Mouse (Mus musculus) urinary bladder, postnatal 36 days (tissue): ENCODE results near the gene Rab9b.

Experiments
- DNase-seq, 2 experiments: peaks; one replicate each; pipeline ENCODE4 v3.0.0; 2022; ENCODE audit warnings: low spot score in 2 of 2, mixed read lengths in 1 of 2

The Rab9b gene

GRCm38 (mm10) chrX:136868061-136869040, at the start of gene Rab9b:
Gene Rab9b (minus strand): TSS chrX:136868755.
- DNase-seq = no peak

- DNase-seq = no peak
These were observed 35.8 kb upstream of the Rab9b start for GRCm38 (mm10) chrX:136904369-136904768.

- DNase-seq = no peak
These were observed 27.2 kb upstream of the Rab9b start for GRCm38 (mm10) chrX:136895757-136896156.

GRCm38 (mm10) chrX:136850300-136850699, 18.3 kb downstream of the Rab9b start:
- no peak for DNase-seq

GRCm38 (mm10) chrX:136828610-136829009, 39.9 kb downstream of the Rab9b start:
- DNase-seq = no peak

- no peak for DNase-seq
These were observed 43.5 kb downstream of the Rab9b start for GRCm38 (mm10) chrX:136825016-136825415.

GRCm38 (mm10) chrX:136822371-136822770, 46.2 kb downstream of the Rab9b start, which contains the start of gene Plp1:
Gene Plp1 (plus strand): TSS chrX:136822671.
- DNase-seq = no peak

- peak; percentile 60 to 62 for DNase-seq
These were observed 48.3 kb downstream of the Rab9b start for GRCm38 (mm10) chrX:136820250-136820649.

- peak; percentile 0 to 36 for DNase-seq
These were observed 48.8 kb downstream of the Rab9b start for GRCm38 (mm10) chrX:136819752-136820151.
